ENCODE assay signal across 10 mouse cellular contexts in the genomic region with DNA sequence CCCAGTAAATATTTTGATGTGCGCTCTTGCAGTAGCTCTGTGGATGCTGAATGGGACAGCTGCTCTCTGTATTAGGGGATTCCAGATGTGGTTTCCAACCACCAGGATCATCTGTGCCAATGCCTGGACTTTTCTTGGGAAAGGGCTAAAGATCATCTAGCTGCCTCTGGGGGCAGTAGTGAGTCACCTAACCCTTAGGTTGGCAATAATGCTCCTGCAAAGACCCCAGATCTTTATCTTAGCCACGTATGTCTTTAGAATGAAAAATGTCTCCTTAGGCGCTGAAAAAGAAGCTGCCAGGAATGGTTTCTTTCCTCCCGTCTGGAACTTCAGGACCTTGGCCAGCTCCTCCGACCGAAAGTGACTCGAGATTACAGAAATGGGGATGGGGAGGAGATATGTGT. TPM values are rescaled to one million over a fixed set of nuclear protein-coding genes. Genes with fewer than 3 reads are reported as not detected.
DNase-seq lines count a peak whose midpoint lies in the region; ATAC-seq and TF ChIP-seq lines count a peak whose summit lies in the region.
"Had no signal": no experiment of that assay in that cellular context is flagged by ENCODE, and none has a peak within 500 bp of the region (broad histone marks: within the 10 kb centered on the region; RNA-seq: fewer than 3 reads in every experiment).

No protein-coding gene starts in this region.

- no peaks in the 10 kb centered on the region for H3K36me3 ChIP-seq in forebrain, embryonic 10.5 days (replicated peaks)
- H3K36me3 ChIP-seq in forebrain, embryonic 12.5 days (replicated peaks): no peaks in the 10 kb centered on the region
- no peaks in the 10 kb centered on the region for H3K36me3 ChIP-seq in limb, embryonic 10.5 days
- H3K36me3 ChIP-seq: midbrain, embryonic 12.5 days had no signal

- no peak for ATAC-seq in forebrain, embryonic 12.5 days (ENCODE audit: low FRiP score)
- no peak for ATAC-seq in frontal cortex, adult (ENCODE audit: low TSS enrichment)

- peaks cover 50% of the 10 kb centered on the region for H3K27me3 ChIP-seq in forebrain, embryonic 10.5 days (ENCODE audit: poor library complexity, severe bottlenecking)
- H3K27me3 ChIP-seq in forebrain, embryonic 12.5 days: peaks cover 49% of the 10 kb centered on the region
- H3K27me3 ChIP-seq in limb, embryonic 10.5 days (ENCODE audit: low read depth, poor library complexity, severe bottlenecking): peaks cover 63% of the 10 kb centered on the region

- no peak overlapping the region for H3K9ac ChIP-seq in forebrain, embryonic 12.5 days
- H3K9ac ChIP-seq: midbrain, embryonic 12.5 days had no signal

- no peaks in the 10 kb centered on the region for H3K9me3 ChIP-seq in forebrain, embryonic 10.5 days
- no peaks in the 10 kb centered on the region for H3K9me3 ChIP-seq in forebrain, embryonic 12.5 days
- H3K9me3 ChIP-seq in limb, embryonic 10.5 days (replicated peaks): no peaks in the 10 kb centered on the region
- H3K9me3 ChIP-seq: midbrain, embryonic 12.5 days had no signal

- DNase-seq in forebrain, embryonic 10.5 days (ENCODE audit: extremely low spot score, low spot score): peak; percentile 40
- no peak for DNase-seq in left cerebral cortex, adult 2 months (ENCODE audit: extremely low spot score in 1 of 2, low spot score in 2 of 2)
- no peak for DNase-seq in left cerebral cortex, adult 18-20 months (ENCODE audit: low spot score in 2 of 2)
- DNase-seq in adrenal gland, postnatal 36 days: peak; percentile 46 to 51
- DNase-seq in limb, embryonic 10.5 days (ENCODE audit: low spot score): peak; percentile 81
- no peak for DNase-seq in spleen, postnatal 4 days (ENCODE audit: low spot score in 2 of 2)

- 10% methylated on average over 7 of the region's 7 CpGs for WGBS in forebrain, embryonic 10.5 days
- WGBS in forebrain, embryonic 12.5 days: 6% methylated on average over 7 of the region's 7 CpGs
- 5% methylated on average over 7 of the region's 7 CpGs for WGBS in limb, embryonic 10.5 days

- H3K27ac ChIP-seq in forebrain, embryonic 10.5 days: no peak overlapping the region
- H3K27ac ChIP-seq in forebrain, embryonic 12.5 days: no peak overlapping the region
- H3K27ac ChIP-seq in left cerebral cortex, adult 2 months: no peak overlapping the region
- H3K27ac ChIP-seq in limb, embryonic 10.5 days: no peak overlapping the region
- H3K27ac ChIP-seq: midbrain, embryonic 12.5 days had no signal

- H3K4me2 ChIP-seq in forebrain, embryonic 12.5 days: no peak overlapping the region
- H3K4me2 ChIP-seq: midbrain, embryonic 12.5 days had no signal

- TF ChIP-seq CTCF in left cerebral cortex, adult 2 months (IDR thresholded peaks at IDR 0.05): peak; percentile 59

- intact Hi-C loops in left cerebral cortex, adult 2 months (cut with DNase I): no loop called here

- no peak overlapping the region for H3K4me3 ChIP-seq in forebrain, embryonic 10.5 days
- no peak overlapping the region for H3K4me3 ChIP-seq in forebrain, embryonic 12.5 days (replicated peaks)
- no peak overlapping the region for H3K4me3 ChIP-seq in left cerebral cortex, adult 2 months
- no peak overlapping the region for H3K4me3 ChIP-seq in limb, embryonic 10.5 days
- H3K4me3 ChIP-seq: midbrain, embryonic 12.5 days had no signal

- peaks cover 23% of the 10 kb centered on the region for H3K4me1 ChIP-seq in forebrain, embryonic 10.5 days
- peaks cover 9% of the 10 kb centered on the region; the same call in 1 of the 2 replicates for H3K4me1 ChIP-seq in forebrain, embryonic 12.5 days
- peaks cover 4% of the 10 kb centered on the region; the same call in 1 of the 2 replicates for H3K4me1 ChIP-seq in limb, embryonic 10.5 days

RNA-seq across cellular contexts. Expression of a gene that starts 0.7 kb away (rescaled TPM):
- polyA plus RNA-seq in forebrain, embryonic 10.5 days (2016; fragmentation: Nextera tagmentation; extraction: Ambion mirVana): 0.27 and 0.38 TPM in 2 replicates
- polyA plus RNA-seq in forebrain, embryonic 12.5 days (2016; fragmentation: Nextera tagmentation; extraction: Ambion mirVana): 0.33 and 0.36 TPM in 2 replicates
- total RNA-seq in left cerebral cortex, adult 2 months (2021): 1 to 10 TPM; 1.1 to 1.6 TPM
- 1 to 10 TPM in 1 of 2 experiments, under 1 TPM in 1; 0.86 to 1.2 TPM for total RNA-seq in left cerebral cortex, adult 18-20 months (2021)
- total RNA-seq in adrenal gland, postnatal 36 days (2021): not detected
- not detected in 2 replicates for polyA plus RNA-seq in limb, embryonic 10.5 days (2016; fragmentation: Nextera tagmentation; extraction: Ambion mirVana)
- polyA plus RNA-seq: stomach, embryonic 16.5 days had no signal

RNA-seq across cellular contexts. Expression of a gene that starts 17.6 kb away (rescaled TPM):
- polyA plus RNA-seq in forebrain, embryonic 10.5 days (2016; fragmentation: Nextera tagmentation; extraction: Ambion mirVana): 0.34 and 0.40 TPM in 2 replicates
- polyA plus RNA-seq in forebrain, embryonic 12.5 days (2016; fragmentation: Nextera tagmentation; extraction: Ambion mirVana): 3.6 and 4.3 TPM in 2 replicates
- total RNA-seq in left cerebral cortex, adult 2 months (2021): 10 to 100 TPM; 61.9 to 63.0 TPM
- 10 to 100 TPM; 42.9 to 48.6 TPM for total RNA-seq in left cerebral cortex, adult 18-20 months (2021)
- 1 to 10 TPM in 1 of 2 experiments, under 1 TPM in 1; 0.70 to 1.3 TPM for total RNA-seq in adrenal gland, postnatal 36 days (2021)
- polyA plus RNA-seq in limb, embryonic 10.5 days (2016; fragmentation: Nextera tagmentation; extraction: Ambion mirVana): 0.03 TPM in 1 of 2 replicates, not detected in the other

Comparison
In these comparisons a context has a peak if more than half of its experiments do, and no peak if none do; other contexts are left out.
1. DNase-seq: peak in forebrain, embryonic 10.5 days (single experiment), adrenal gland, postnatal 36 days (2 of 2) and limb, embryonic 10.5 days (single experiment); none in left cerebral cortex, adult 2 months (0 of 2), left cerebral cortex, adult 18-20 months (0 of 2) and spleen, postnatal 4 days (0 of 2).
2. RNA of a gene that starts 17.6 kb away (total RNA-seq): 61.9 to 63.0 TPM in left cerebral cortex, adult 2 months and 42.9 to 48.6 TPM in left cerebral cortex, adult 18-20 months; 0.70 to 1.3 TPM in adrenal gland, postnatal 36 days; every median in the first group is over 10 times any median in the second.